Mouse (Mus musculus) ovary, adult 18-20 months (tissue): ENCODE data around the gene Ptgr1.

Source experiments
- DNase-seq: peaks from one replicate; pipeline ENCODE4 v3.0.0; 2022; ENCODE audit warnings: low spot score, mixed read lengths

Ptgr1 gene

DNA sequence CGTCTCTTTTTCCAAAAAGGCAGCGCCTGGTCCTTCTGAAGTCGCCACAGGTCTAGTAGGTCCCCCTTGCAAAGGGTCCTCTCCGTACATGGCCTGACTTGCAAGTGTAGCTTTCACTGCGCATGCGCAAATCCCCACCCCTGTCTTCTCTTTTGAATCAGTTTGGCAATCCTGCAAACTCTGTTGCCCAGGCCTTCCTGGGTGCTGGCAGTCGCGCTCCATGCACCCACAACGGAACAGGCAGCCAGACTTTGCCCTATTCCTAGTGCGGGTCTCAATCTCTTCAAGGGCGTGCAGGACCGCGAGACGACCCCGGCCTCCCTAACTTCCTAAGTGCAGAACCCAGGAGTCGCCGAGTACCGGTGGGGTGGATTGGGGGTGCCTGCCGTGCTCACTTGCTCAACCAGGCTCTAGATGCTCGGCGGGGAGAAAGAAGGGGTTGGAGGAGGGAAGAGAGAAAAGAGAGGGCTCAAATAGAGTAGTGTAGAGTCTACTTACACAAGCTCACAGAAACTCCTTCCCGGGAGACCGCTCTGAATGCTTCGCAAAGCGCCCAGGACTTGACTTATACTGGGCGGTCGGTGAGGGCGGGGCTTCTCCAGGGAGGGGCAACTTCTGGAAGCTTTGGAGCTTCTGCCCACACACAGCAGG, at the start of gene Ptgr1:
Gene Ptgr1 (minus strand): TSS at position 580 of the 651 bp plus-strand sequence.
- peak; percentile 82 for DNase-seq

DNA sequence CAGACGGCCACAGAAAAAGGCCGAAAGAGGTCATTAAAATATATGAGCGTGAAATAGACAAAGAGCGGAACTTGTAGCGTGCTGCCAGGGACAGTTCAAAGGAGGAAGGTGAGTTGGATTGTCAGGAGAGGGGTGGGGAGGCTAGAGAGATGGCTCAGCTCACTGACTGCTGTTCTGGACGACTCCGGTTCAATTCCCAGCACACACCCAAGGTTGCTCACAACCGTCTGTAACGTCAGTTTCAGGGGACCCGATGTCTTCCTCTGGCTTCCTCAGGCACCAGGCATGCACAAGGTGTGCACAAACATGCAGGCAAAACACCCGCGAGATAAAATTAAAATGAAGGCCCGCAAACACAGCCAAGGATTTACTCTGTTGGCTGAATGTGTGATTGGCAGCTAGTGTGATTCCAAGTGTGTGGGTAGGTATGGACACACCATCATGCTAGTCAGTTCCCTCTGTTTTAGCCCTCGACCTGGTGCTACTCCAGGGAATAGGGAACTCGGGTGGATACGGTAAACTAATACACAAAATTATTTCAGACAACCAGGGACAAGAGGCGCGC, 48.9 kb upstream of the Ptgr1 start:
- DNase-seq = no peak

DNA sequence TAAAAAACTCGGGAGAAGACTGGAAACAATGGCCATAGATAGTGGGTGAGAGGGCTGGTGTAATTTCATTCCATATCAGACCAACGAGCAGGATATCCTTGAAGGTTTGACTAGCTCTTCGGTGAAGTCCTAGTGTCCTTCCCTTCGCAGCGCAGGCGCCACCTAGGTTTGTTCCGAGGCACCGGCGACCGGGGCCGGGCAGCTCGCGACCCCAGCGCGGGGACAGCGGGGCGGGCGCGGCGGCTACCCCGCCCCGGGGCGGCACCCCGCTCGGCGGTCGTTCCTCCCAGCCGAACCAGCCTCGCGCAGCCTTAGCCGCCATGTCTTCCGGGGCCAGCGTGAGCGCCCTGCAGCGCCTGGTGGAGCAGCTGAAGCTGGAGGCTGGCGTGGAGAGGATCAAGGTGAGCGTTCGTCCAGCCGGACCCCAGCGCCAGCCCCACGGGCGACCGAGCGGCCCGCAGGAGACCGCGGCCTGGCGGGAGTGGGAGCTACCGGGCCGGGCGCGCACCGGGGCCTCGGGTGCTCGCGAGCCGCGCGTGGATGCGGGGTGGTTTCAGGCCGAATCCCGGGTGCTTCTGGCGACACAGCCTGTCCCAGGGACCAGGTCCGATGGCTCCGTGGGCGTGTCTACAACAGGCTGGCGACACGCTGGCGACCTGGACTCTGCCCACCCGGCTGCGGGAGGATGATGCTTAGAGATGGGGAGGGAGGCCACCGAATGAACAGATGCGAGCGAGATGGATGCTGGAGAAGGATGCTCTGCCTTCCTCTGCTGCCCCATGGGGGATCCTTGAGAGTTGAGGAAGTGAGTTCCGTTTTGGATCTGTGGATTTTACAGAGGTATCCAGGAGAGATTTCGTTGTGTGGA, 48.2 kb upstream of the Ptgr1 start, which contains the start of gene Gng10:
Gene Gng10 (plus strand): TSS at position 171 of the 868 bp plus-strand sequence.
- DNase-seq = peak; percentile 42

- DNase-seq = no peak
Measured at GRCm38 (mm10) chr4:59034325-59034917, 47.5 kb upstream of the Ptgr1 start.

DNA sequence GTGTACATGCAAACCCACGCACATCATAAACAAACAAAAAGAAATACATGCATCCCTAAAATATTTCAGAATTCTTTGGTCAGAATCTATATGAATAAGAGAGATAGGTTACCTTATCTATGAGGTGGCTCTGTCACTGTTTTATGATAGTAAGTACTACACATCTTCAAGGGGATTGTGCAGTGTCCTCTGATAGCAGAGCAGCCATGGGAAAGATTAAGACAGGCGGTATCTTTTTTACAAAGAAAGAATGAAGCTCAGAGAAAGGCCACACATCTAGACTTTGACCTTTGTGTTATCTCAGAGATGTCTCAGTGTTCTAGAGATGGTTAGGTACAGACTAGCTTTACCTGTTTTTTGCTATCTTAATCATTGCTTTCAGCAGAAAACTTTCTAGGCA, 30.0 kb upstream of the Ptgr1 start:
- DNase-seq = no peak

GRCm38 (mm10) chr4:59015181-59015580, 28.3 kb upstream of the Ptgr1 start:
- no peak for DNase-seq

DNA sequence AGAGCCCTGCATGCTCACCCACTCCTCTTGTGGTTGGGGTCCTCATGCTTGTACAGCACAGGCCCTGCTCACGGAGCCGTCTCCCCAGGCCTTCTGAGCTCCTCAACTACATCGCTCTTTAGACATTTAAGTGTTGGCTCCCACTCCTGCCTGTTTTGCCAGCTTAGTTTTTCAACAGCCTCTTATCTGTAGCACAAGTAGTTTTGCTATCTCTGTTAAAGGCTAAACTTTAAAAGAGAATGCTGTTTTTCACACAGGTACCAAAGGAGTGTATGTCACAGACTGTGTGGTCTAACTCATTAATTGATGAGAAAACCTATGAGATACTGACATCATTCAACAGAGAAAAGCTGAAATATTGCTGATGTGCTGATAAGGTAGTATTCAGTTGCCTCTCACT, 24.5 kb upstream of the Ptgr1 start:
- no peak for DNase-seq

GRCm38 (mm10) chr4:59009696-59010095, 22.8 kb upstream of the Ptgr1 start:
- DNase-seq = no peak

- no peak for DNase-seq
Measured at GRCm38 (mm10) chr4:59009186-59009585, 22.3 kb upstream of the Ptgr1 start.

DNA sequence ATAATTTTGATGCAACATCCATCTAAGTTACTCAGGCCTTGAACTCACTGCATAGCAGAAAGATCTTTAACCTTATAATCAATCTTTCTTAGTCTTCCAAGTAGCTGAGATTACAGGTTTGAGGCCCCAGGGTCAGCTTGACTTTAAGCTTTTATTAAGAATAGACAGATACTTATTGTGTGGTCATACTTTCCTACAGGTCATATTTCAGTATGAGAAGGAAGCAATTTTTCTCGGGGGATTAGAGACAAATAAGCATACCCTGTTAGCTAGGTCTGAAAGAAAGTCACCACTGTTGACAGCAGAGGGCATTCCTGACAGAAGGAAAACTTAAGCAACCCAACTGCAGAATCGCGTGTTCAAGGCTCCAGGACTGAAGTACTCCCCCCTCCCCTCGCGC, 21.1 kb upstream of the Ptgr1 start:
- no peak for DNase-seq

- no peak for DNase-seq
Measured at GRCm38 (mm10) chr4:59007016-59007415, 20.1 kb upstream of the Ptgr1 start.

DNA sequence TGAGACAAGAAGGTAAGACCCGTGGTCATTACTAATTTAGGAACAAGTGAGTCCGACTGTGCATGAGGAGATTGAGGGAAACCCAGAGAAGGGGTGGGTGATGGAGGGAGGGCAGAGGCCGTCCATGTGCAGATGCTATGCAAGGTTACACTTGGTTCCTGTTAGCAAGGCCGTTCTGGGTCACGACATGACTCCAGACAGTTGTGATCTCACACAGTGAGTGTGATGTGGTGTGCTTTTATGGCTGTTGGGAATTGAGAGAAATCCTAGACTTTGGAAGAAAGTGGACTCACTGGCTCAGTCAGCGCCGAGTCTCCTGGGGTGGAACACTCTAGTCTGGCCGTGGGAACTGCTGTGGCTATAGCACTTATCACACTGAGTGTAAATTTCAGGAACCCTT, 19.3 kb upstream of the Ptgr1 start:
- no peak for DNase-seq

DNA sequence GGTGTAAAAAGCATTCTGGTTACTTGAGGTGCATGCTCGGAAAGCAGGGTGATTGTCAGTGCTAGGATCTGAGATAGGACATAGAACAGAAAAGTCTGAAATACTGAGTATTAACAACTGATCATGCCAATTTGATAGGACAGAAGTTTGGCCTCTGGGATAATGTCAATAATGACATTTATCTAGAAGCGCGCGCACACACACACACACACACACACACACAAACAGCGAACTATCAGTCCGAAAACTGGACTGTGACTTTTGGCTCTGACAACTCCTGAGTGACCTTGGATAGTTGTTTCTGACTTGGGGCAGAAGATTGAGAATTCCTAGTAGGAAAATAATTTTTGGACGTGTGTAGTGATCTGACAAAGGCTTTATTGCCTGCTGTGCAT, 16.9 kb upstream of the Ptgr1 start:
- no peak for DNase-seq

GRCm38 (mm10) chr4:59002948-59003805, 16.3 kb upstream of the Ptgr1 start, which contains the start of gene Gm20503:
TSS of gene Gm20503 (plus strand) at chr4:59003210.
- DNase-seq = peak; percentile 86

GRCm38 (mm10) chr4:59000614-59001013, 13.7 kb upstream of the Ptgr1 start:
- DNase-seq = no peak

GRCm38 (mm10) chr4:58999686-59000085, 12.8 kb upstream of the Ptgr1 start:
- peak; percentile 42 for DNase-seq

DNA sequence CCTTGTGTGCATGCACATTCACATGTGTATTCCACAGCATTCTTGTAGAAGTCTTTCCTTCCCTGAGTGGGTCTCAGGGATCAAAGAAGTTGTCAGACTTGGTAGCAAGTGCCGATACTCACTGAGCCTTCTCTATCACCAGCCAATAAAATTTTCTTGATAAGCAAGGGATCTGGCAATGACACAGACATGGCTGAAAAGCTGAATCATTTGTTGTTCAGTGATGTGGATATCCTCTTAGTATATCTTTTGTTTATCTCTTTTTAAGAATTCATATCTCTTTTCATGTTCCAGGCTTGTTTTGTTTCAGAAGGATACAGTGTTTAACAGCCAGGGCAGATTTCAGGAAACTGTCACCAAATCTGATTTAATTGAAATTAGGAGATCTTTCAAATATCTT, 11.8 kb upstream of the Ptgr1 start:
- no peak for DNase-seq

DNA sequence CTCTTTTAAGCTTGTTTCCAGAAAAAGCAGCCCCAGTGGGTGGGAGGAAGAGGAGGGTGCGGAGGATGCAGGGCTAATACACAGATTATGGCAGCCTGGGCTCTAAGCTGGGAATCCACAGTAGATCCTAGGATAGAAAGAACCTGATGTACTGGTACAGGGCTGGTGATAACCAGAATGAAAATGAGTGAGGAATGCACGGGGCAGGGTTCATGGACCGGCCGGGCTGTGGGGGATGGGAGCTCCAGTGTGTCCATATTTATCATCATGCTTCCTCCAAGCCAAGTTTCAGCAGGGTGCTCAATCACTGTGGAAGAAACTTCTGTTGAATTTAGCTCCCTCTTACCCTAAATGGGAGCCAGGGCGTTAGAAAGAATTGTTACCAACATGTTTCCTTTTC, 10.2 kb upstream of the Ptgr1 start:
- DNase-seq = no peak

DNA sequence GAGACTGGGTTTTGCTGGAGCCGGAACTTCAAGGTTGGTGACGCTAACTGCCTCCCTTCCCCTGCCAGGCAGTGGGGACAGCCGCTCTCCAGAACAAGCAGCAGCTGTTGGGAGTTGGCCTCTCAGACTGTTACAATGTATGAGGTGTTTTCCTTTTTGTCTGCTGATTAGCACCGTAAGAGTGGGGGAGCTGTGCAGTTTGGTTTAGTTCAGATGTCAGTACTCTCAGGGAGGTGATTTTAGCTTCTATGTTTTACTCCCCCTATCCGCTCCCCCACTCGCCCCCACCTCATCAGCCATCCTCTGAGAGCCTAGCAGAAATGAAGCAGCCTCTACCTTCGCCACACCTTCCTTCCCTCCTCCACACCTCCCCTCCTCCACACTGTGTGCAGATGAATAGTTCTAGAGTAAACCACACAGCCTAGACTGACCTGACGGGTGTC, 8.4 kb upstream of the Ptgr1 start:
- DNase-seq = no peak

DNA sequence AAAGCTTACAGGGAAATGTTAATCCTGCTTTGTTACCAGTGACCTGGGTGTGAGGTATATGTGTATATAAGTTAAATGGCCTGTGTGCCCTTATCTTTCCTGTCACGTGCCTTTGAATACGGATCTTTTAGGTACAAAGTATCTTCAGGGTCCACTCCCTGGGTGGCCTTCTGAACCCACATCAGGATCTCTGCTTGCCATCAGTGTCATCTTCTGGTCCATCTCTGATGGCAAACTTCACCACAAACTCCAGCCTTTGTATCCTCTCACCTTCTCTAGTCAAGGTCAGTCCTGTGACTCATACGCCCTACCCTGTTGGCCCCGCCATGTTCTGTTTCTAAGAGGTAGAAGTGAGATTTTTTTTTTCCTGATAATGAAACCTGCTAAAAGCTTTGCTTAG, 7.8 kb upstream of the Ptgr1 start, which contains the start of gene Dnajc25:
Gene Dnajc25 (plus strand): TSS at position 301 of the 400 bp plus-strand sequence.
- DNase-seq = no peak

DNA sequence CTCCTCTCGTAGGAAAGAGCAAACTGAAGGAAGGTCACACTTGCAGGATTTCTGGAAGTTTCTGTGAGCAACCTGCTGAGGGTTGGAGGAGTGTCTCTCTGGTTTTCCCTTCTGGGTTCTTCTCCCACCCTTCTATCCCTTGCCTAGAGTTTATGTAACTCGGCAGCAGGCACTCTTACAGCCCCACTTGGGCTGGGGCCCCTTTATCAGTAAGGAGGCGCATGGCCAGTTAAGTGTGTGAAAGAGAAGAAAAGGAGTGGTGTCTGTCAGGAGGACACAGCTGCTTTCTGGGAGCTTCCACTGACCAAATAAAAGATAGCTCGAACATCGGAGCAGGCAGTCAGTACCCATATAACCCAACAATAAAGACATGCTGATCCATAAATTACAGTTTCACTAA, 5.3 kb upstream of the Ptgr1 start:
- no peak for DNase-seq
